ENCODE assay signal across 8 mouse cellular contexts in genomic region chr8:95392604-95393003, GRCm38 (mm10). TPM values are rescaled to one million over a fixed set of nuclear protein-coding genes. Genes with fewer than 3 reads are reported as not detected.
DNase-seq lines count a peak whose midpoint lies in the region; ATAC-seq lines count a peak whose summit lies in the region.

No protein-coding gene starts in this region.

- H3K27me3 ChIP-seq in megakaryocyte, embryonic 14.5 days (replicated peaks): peaks cover 26% of the 10 kb centered on the region
- no peaks in the 10 kb centered on the region for H3K27me3 ChIP-seq in heart, embryonic 13.5 days (replicated peaks)
- H3K27me3 ChIP-seq in kidney, embryonic 14.5 days (ENCODE audit: control insufficient read depth, insufficient read depth, low read length): no peaks in the 10 kb centered on the region
- H3K27me3 ChIP-seq in forebrain, embryonic 12.5 days: no peaks in the 10 kb centered on the region

- no peak for ATAC-seq in megakaryocyte, adult 5-6 weeks (ENCODE audit: poor library complexity, severe bottlenecking)
- ATAC-seq in heart, embryonic 13.5 days (ENCODE audit: extremely low read depth, insufficient number of reproducible peaks, low FRiP score, low TSS enrichment): no peak
- no peak for ATAC-seq in kidney, embryonic 14.5 days (ENCODE audit: low FRiP score, low TSS enrichment)
- ATAC-seq in megakaryocyte progenitor cell, adult 5-6 weeks (replicated peaks; ENCODE audit: poor library complexity): peak; percentile 32; the same call in 1 of the 2 replicates
- ATAC-seq in forebrain, embryonic 12.5 days (ENCODE audit: low FRiP score): no peak

- peak overlapping the region; percentile 25; the same call in 1 of the 2 replicates for H3K9ac ChIP-seq in heart, embryonic 13.5 days
- no peak overlapping the region; the same call in 1 of the 2 replicates for H3K9ac ChIP-seq in kidney, embryonic 14.5 days (ENCODE audit: low read depth, low read length)
- H3K9ac ChIP-seq in forebrain, embryonic 12.5 days: no peak overlapping the region

- H3K36me3 ChIP-seq in megakaryocyte, embryonic 14.5 days (replicated peaks; ENCODE audit: low read length): no peaks in the 10 kb centered on the region
- H3K36me3 ChIP-seq in heart, embryonic 13.5 days: no peaks in the 10 kb centered on the region
- H3K36me3 ChIP-seq in kidney, embryonic 14.5 days (ENCODE audit: control insufficient read depth, insufficient read depth, low read length): no peaks in the 10 kb centered on the region
- H3K36me3 ChIP-seq in forebrain, embryonic 12.5 days (replicated peaks): no peaks in the 10 kb centered on the region

- H3K4me2 ChIP-seq in heart, embryonic 13.5 days: no peak overlapping the region
- H3K4me2 ChIP-seq in kidney, embryonic 14.5 days (replicated peaks; ENCODE audit: low read depth, low read length): no peak overlapping the region
- H3K4me2 ChIP-seq in forebrain, embryonic 12.5 days: no peak overlapping the region

- H3K27ac ChIP-seq in heart, embryonic 13.5 days (replicated peaks): peak overlapping the region; percentile 79
- H3K27ac ChIP-seq in kidney, embryonic 14.5 days (ENCODE audit: low read depth, low read length): peak overlapping the region; percentile 73; the same call in 1 of the 2 replicates
- no peak overlapping the region for H3K27ac ChIP-seq in forebrain, embryonic 12.5 days

- no peaks in the 10 kb centered on the region for H3K9me3 ChIP-seq in megakaryocyte, embryonic 14.5 days
- H3K9me3 ChIP-seq in heart, embryonic 13.5 days: no peaks in the 10 kb centered on the region
- H3K9me3 ChIP-seq in kidney, embryonic 14.5 days (ENCODE audit: control insufficient read depth, low read length): no peaks in the 10 kb centered on the region
- no peaks in the 10 kb centered on the region for H3K9me3 ChIP-seq in forebrain, embryonic 12.5 days

- H3K4me1 ChIP-seq in megakaryocyte, embryonic 14.5 days: peaks cover 73% of the 10 kb centered on the region
- peaks cover 64% of the 10 kb centered on the region for H3K4me1 ChIP-seq in heart, embryonic 13.5 days
- 0 out of 2 replicates have a peak, but pooled peaks cover 5% of the 10 kb centered on the region for H3K4me1 ChIP-seq in kidney, embryonic 14.5 days (ENCODE audit: control insufficient read depth, insufficient read depth, low read length)
- peaks cover 17% of the 10 kb centered on the region for H3K4me1 ChIP-seq in forebrain, embryonic 12.5 days

- 64% methylated on average over 5 of the region's 5 CpGs for WGBS in heart, embryonic 13.5 days
- 76% methylated on average over 5 of the region's 5 CpGs for WGBS in kidney, embryonic 14.5 days
- WGBS in forebrain, embryonic 12.5 days: 75% methylated on average over 5 of the region's 5 CpGs

- peak overlapping the region; percentile 15 for H3K4me3 ChIP-seq in megakaryocyte, embryonic 14.5 days (replicated peaks)
- H3K4me3 ChIP-seq in heart, embryonic 13.5 days: no peak overlapping the region
- H3K4me3 ChIP-seq in kidney, embryonic 14.5 days (ENCODE audit: low read length): no peak overlapping the region
- H3K4me3 ChIP-seq in forebrain, embryonic 12.5 days (replicated peaks): no peak overlapping the region

- DNase-seq in c-Kit-positive CD71-positive TER-119-positive erythroid progenitor cells, embryonic 14.5 days (ENCODE audit: low spot score): no peak
- DNase-seq in cerebellum, adult 8-10 months: no peak

RNA-seq across cellular contexts. Expression of gene Mmp15, which starts 40.5 kb away (rescaled TPM):
- polyA plus RNA-seq in megakaryocyte, embryonic 14.5 days (2012; ENCODE audit: insufficient read depth, low replicate concordance): 0.27 TPM in 1 of 2 replicates, not detected in the other
- not detected in 2 replicates for total RNA-seq in megakaryocyte, adult 5-6 weeks (2015)
- not detected in 2 replicates for total RNA-seq in megakaryocyte, adult 5-6 weeks (2017)
- polyA plus RNA-seq in heart, embryonic 13.5 days (2015; fragmentation: Nextera tagmentation; extraction: Ambion mirVana): 42.5 and 43.4 TPM in 2 replicates
- 10.9 and 16.1 TPM in 2 replicates for polyA plus RNA-seq in kidney, embryonic 14.5 days (2014; fragmentation: Nextera tagmentation; extraction: Ambion mirVana)
- total RNA-seq in megakaryocyte progenitor cell, adult 5-6 weeks (2015): 0.17 and 0.42 TPM in 2 replicates
- 0.03 and 0.04 TPM in 2 replicates for total RNA-seq in megakaryocyte progenitor cell, adult 5-6 weeks (2017)
- polyA plus RNA-seq in forebrain, embryonic 12.5 days (2016; fragmentation: Nextera tagmentation; extraction: Ambion mirVana): 22.8 and 24.6 TPM in 2 replicates

RNA-seq across cellular contexts. Expression of gene Cfap20, which starts 42.1 kb away (rescaled TPM):
- polyA plus RNA-seq in megakaryocyte, embryonic 14.5 days (2012; ENCODE audit: insufficient read depth, low replicate concordance): 12.7 and 20.4 TPM in 2 replicates
- 45.0 and 53.8 TPM in 2 replicates for total RNA-seq in megakaryocyte, adult 5-6 weeks (2015)
- total RNA-seq in megakaryocyte, adult 5-6 weeks (2017): 28.4 and 34.7 TPM in 2 replicates
- 151 and 167 TPM in 2 replicates for polyA plus RNA-seq in heart, embryonic 13.5 days (2015; fragmentation: Nextera tagmentation; extraction: Ambion mirVana)
- polyA plus RNA-seq in kidney, embryonic 14.5 days (2014; fragmentation: Nextera tagmentation; extraction: Ambion mirVana): 164 and 174 TPM in 2 replicates
- 96.0 and 101 TPM in 2 replicates for total RNA-seq in megakaryocyte progenitor cell, adult 5-6 weeks (2015)
- 52.0 and 63.2 TPM in 2 replicates for total RNA-seq in megakaryocyte progenitor cell, adult 5-6 weeks (2017)
- 139 and 140 TPM in 2 replicates for polyA plus RNA-seq in forebrain, embryonic 12.5 days (2016; fragmentation: Nextera tagmentation; extraction: Ambion mirVana)
